Mouse (Mus musculus) myocyte (in vitro differentiated cells): Measurements from ENCODE around the gene Prdm1.

Experiments
- CEBPB ChIP-seq: IDR thresholded peaks from 2 replicates; pipeline ENCODE4 v1.6.1; 2011; ENCODE audit warnings: mild to moderate bottlenecking, moderate library complexity; ENCODE audit not compliant: poor library complexity, insufficient read depth, severe bottlenecking
- MAX ChIP-seq: IDR thresholded peaks from one replicate; pipeline ENCODE4 v1.6.1; 2011; ENCODE audit warnings: low read depth, mild to moderate bottlenecking, control low read depth
- MYOG ChIP-seq, 3 experiments: IDR thresholded peaks; one replicate each; pipeline ENCODE4 v1.6.1; 2011; ENCODE audit warnings: control low read depth in 2 of 3, low read depth in 2 of 3, mild to moderate bottlenecking in 2 of 3; ENCODE audit not compliant: insufficient read length in 2 of 3, control insufficient read depth in 1 of 3, insufficient read depth in 1 of 3
- POLR2A ChIP-seq: IDR thresholded peaks from one replicate; pipeline ENCODE4 v1.6.1; 2011; ENCODE audit warnings: low read depth, mild to moderate bottlenecking, control low read depth, moderate library complexity; ENCODE audit not compliant: insufficient read length

DNA sequence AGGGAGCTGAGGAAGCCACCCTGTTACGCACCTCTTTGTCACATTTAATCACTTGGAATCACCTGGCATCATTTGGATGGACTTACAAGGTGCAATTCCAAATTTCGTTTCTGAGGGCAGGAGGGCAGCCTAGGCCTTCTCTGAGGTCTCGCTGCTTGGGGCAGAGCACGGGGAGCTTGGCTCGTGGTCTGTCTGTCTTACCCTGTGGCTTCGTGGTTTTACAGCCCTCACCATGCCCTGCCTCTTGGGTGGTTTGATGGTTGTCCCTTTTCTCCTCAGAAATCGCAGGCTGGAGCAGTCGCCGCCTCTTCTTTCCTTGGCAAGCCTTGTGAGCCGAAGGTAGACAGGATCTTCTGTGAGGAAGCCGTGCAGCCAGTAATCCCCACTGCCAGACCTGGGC is 118.3 kb downstream of the Prdm1 start:
- no peak for TF ChIP-seq POLR2A
- no peak for TF ChIP-seq MYOG (IDR thresholded peaks at IDR 0.05; ENCODE audit: control insufficient read depth in 1 of 3, insufficient read depth in 1 of 3, insufficient read length in 2 of 3, low read depth in 2 of 3)
- TF ChIP-seq CEBPB: no peak
- no peak for TF ChIP-seq MAX
